Mouse (Mus musculus): ENCODE results near the gene Lcor.

DNA sequence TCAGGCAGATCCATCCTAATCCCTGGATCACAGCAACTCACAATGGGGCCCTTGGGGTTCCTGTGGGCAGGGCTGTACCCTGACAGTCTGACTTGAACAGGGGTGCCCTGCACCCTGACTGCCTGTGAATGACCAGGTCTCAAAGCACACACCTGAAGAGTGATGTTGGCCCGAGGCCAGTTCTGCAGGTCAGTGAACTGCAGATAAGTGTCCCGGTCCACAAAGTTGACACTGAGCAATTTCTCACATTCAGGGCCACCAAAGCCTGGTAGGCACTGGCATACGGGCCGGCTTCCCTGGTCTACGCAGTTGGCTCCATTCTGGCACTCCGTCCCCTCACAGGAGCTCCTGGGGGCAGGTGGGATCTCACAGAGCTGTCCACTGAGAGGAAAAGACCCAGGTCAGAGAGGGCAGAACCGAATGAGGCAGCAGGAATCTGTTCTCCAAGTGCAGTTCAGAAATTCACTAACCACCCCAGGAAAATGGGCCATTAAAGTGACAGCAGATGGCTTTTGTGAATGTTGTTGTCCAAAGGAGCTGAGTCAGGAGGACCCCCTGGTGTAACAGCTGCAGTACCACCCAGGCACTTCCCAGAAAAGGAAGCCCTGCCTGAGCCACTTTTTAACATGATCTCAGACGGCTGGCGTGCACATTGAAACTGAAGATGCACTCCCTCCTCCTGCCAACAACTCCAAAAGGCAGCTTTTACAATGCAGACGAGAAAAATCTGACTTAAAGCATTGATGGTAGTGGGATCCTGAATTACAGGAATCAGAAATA lies 124.0 kb downstream of the Lcor start:
- no peak for TF ChIP-seq POLR2A (IDR thresholded peaks at IDR 0.05; ENCODE audit: insufficient read depth, low read depth, low read length)
- TF ChIP-seq CTCF (IDR thresholded peaks at IDR 0.05; ENCODE audit: insufficient read depth, low read depth, low read length) = no peak

All from olfactory bulb, adult 2 months (tissue).